Mouse (Mus musculus) heart, postnatal 0 days (tissue): ENCODE measurements around the gene Tnfrsf8.

Experiments used
- CTCF ChIP-seq: IDR thresholded peaks from 2 replicates; pipeline ENCODE4 v1.5.1; 2016; ENCODE audit warnings: antibody characterized with exemption, control low read depth, low read depth
- EP300 ChIP-seq: IDR thresholded peaks from 2 replicates; pipeline ENCODE4 v1.6.1; 2016; ENCODE audit warnings: antibody characterized with exemption, low read depth

GRCm38 (mm10) chr4:145271634-145272033, 43.3 kb downstream of the Tnfrsf8 start:
- TF ChIP-seq CTCF: no peak
- TF ChIP-seq EP300: no peak
